Mouse (Mus musculus) right cerebral cortex, adult 2 months (tissue): ENCODE results near the gene Ttc27.
A peak's percentile ranks its signal among the peaks of the same experiment; 100 is the strongest.
"Not testable (repeated sequence)": the region's sequence is repeated elsewhere in the genome, so short reads cannot be mapped to it uniquely, and the experiment has no call there.

Experiments
- DNase-seq, 2 experiments: peaks; one replicate each; pipeline ENCODE4 v3.0.0; 2021 to 2022; ENCODE audit warnings: low spot score in 2 of 2

The Ttc27 gene

GRCm38 (mm10) chr17:74717618-74718151, at the start of gene Ttc27:
Gene Ttc27 (plus strand): TSS chr17:74717732.
- peak; percentile 98 to 99 for DNase-seq

GRCm38 (mm10) chr17:74668010-74668409, 49.5 kb upstream of the Ttc27 start:
- DNase-seq = no peak

GRCm38 (mm10) chr17:74670031-74670430, 47.5 kb upstream of the Ttc27 start:
- DNase-seq = no peak

- no peak for DNase-seq
These were observed 45.1 kb upstream of the Ttc27 start for GRCm38 (mm10) chr17:74672446-74672845.

- DNase-seq = peak; percentile 38 to 60
These were observed 44.3 kb upstream of the Ttc27 start for GRCm38 (mm10) chr17:74673251-74673650.

GRCm38 (mm10) chr17:74678061-74678460, 39.5 kb upstream of the Ttc27 start:
- no peak for DNase-seq

GRCm38 (mm10) chr17:74684927-74685326, 32.6 kb upstream of the Ttc27 start:
- DNase-seq = no peak

GRCm38 (mm10) chr17:74688555-74688954, 29.0 kb upstream of the Ttc27 start:
- no peak for DNase-seq

- no peak for DNase-seq
These were observed 28.1 kb upstream of the Ttc27 start for GRCm38 (mm10) chr17:74689406-74689805.

GRCm38 (mm10) chr17:74701661-74702060, 15.9 kb upstream of the Ttc27 start:
- not testable (repeated sequence) for DNase-seq

- no peak for DNase-seq
These were observed 12.1 kb upstream of the Ttc27 start for GRCm38 (mm10) chr17:74705480-74705879.

GRCm38 (mm10) chr17:74706593-74706992, 10.9 kb upstream of the Ttc27 start:
- DNase-seq = no peak

- DNase-seq = no peak
These were observed 9.8 kb upstream of the Ttc27 start for GRCm38 (mm10) chr17:74707637-74708152.

GRCm38 (mm10) chr17:74710731-74711130, 6.8 kb upstream of the Ttc27 start:
- no peak for DNase-seq

- DNase-seq = no peak
These were observed 5.9 kb upstream of the Ttc27 start for GRCm38 (mm10) chr17:74711627-74712026.

GRCm38 (mm10) chr17:74715128-74715527, 2.4 kb upstream of the Ttc27 start:
- no peak for DNase-seq

GRCm38 (mm10) chr17:74715724-74716123, 1.8 kb upstream of the Ttc27 start:
- no peak for DNase-seq

- no peak for DNase-seq
These were observed 889 bp upstream of the Ttc27 start for GRCm38 (mm10) chr17:74716643-74717042.

- DNase-seq = peak in 1 of 2 experiments; percentile 8
These were observed 378 bp upstream of the Ttc27 start for GRCm38 (mm10) chr17:74717091-74717617.

GRCm38 (mm10) chr17:74732872-74733271, 15.3 kb downstream of the Ttc27 start:
- DNase-seq = no peak

GRCm38 (mm10) chr17:74735392-74735791, 17.9 kb downstream of the Ttc27 start:
- DNase-seq = no peak

- no peak for DNase-seq
These were observed 32.1 kb downstream of the Ttc27 start for GRCm38 (mm10) chr17:74749659-74750058.

- DNase-seq = peak in 1 of 2 experiments; percentile 12
These were observed 33.5 kb downstream of the Ttc27 start for GRCm38 (mm10) chr17:74751026-74751425.
